In genomic region chr5:43781977-43782930, GRCm38 (mm10) we compare ENCODE assay signal across 7 mouse cellular contexts. TPM values are rescaled to one million over a fixed set of nuclear protein-coding genes. Genes with fewer than 3 reads are reported as not detected.
A peak's percentile ranks its signal among the peaks of the same experiment; 100 is the strongest.
DNase-seq lines count a peak whose midpoint lies in the region; ATAC-seq lines count a peak whose summit lies in the region.

No protein-coding gene starts in this region.

- H3K36me3 ChIP-seq in intestine, embryonic 15.5 days: no peaks in the 10 kb centered on the region
- H3K36me3 ChIP-seq in midbrain, embryonic 11.5 days (ENCODE audit: control insufficient read depth, insufficient read depth, low read length): no peaks in the 10 kb centered on the region

- H3K4me1 ChIP-seq in intestine, embryonic 15.5 days (replicated peaks): 0 out of 2 replicates have a peak, but pooled peaks cover 4% of the 10 kb centered on the region
- H3K4me1 ChIP-seq in midbrain, embryonic 11.5 days (ENCODE audit: control insufficient read depth, insufficient read depth, low read length): peaks cover 6% of the 10 kb centered on the region

- peak overlapping the region; percentile 95 for H3K4me2 ChIP-seq in intestine, embryonic 15.5 days (replicated peaks)
- peak overlapping the region; percentile 80 for H3K4me2 ChIP-seq in midbrain, embryonic 11.5 days

- WGBS in intestine, embryonic 15.5 days: 3% methylated on average over 80 of the region's 82 CpGs
- 4% methylated on average over 74 of the region's 82 CpGs for WGBS in midbrain, embryonic 11.5 days

- intact Hi-C loops in left cerebral cortex, postnatal 4 days (cut with DNase I): no loop called here

- DNase-seq in adrenal gland, adult 2 months: peak; percentile 86
- DNase-seq in embryo, embryonic 10.5 days (ENCODE audit: low spot score): peak; percentile 87
- DNase-seq in gastrocnemius, postnatal 25 days: peak; percentile 75
- DNase-seq in left cerebral cortex, postnatal 4 days: peak; percentile 84
- peak; percentile 98 for DNase-seq in midbrain, embryonic 11.5 days (ENCODE audit: low spot score, missing footprints)
- DNase-seq in skeletal muscle tissue, adult 2 months (ENCODE audit: low read depth, low spot score): peak; percentile 38

- peak overlapping the region; percentile 92 for H3K4me3 ChIP-seq in intestine, embryonic 15.5 days (replicated peaks)
- H3K4me3 ChIP-seq in midbrain, embryonic 11.5 days (ENCODE audit: low read depth, low read length): peak overlapping the region; percentile 82

- ATAC-seq in intestine, embryonic 15.5 days: peak; percentile 91
- peak; percentile 95 for ATAC-seq in midbrain, embryonic 11.5 days (ENCODE audit: low FRiP score)

- no peaks in the 10 kb centered on the region for H3K27me3 ChIP-seq in intestine, embryonic 15.5 days (replicated peaks)
- H3K27me3 ChIP-seq in midbrain, embryonic 11.5 days (ENCODE audit: control insufficient read depth, insufficient read depth, low read length): no peaks in the 10 kb centered on the region

- H3K9ac ChIP-seq in intestine, embryonic 15.5 days: peak overlapping the region; percentile 97
- peak overlapping the region; percentile 96 for H3K9ac ChIP-seq in midbrain, embryonic 11.5 days (ENCODE audit: low read length)

- no peaks in the 10 kb centered on the region for H3K9me3 ChIP-seq in intestine, embryonic 15.5 days
- H3K9me3 ChIP-seq in midbrain, embryonic 11.5 days (ENCODE audit: control insufficient read depth, low read length): no peaks in the 10 kb centered on the region

- peak overlapping the region; percentile 98 for H3K27ac ChIP-seq in intestine, embryonic 15.5 days
- peak overlapping the region; percentile 89 for H3K27ac ChIP-seq in midbrain, embryonic 11.5 days (ENCODE audit: low read depth, low read length)

RNA-seq across cellular contexts. Expression of gene Bst1, which starts 36.4 kb away (rescaled TPM):
- total RNA-seq in adrenal gland, adult 2 months (2021): 1 to 10 TPM; 2.1 to 3.1 TPM
- polyA plus RNA-seq in adrenal gland, adult 2 months (2012; rRNA removed): 0.38 and 0.54 TPM in 2 replicates
- total RNA-seq in gastrocnemius, postnatal 25 days (2021): under 1 TPM in 1 of 2 experiments, not detected in 1; 0.21 TPM
- 0.88 and 0.97 TPM in 2 replicates for polyA plus RNA-seq in intestine, embryonic 15.5 days (2015; fragmentation: Nextera tagmentation; extraction: Ambion mirVana)
- not detected for total RNA-seq in left cerebral cortex, postnatal 4 days (2021)
- polyA plus RNA-seq in midbrain, embryonic 11.5 days (2014; fragmentation: Nextera tagmentation; extraction: Ambion mirVana): 0.12 TPM in 1 of 2 replicates, not detected in the other

RNA-seq across cellular contexts. Expression of gene Fbxl5, which starts 39.2 kb away (rescaled TPM):
- 10 to 100 TPM; 59.4 to 70.5 TPM for total RNA-seq in adrenal gland, adult 2 months (2021)
- polyA plus RNA-seq in adrenal gland, adult 2 months (2012; rRNA removed): 12.6 and 17.6 TPM in 2 replicates
- total RNA-seq in gastrocnemius, postnatal 25 days (2021): 10 to 100 TPM; 26.6 to 27.4 TPM
- 56.5 and 60.8 TPM in 2 replicates for polyA plus RNA-seq in intestine, embryonic 15.5 days (2015; fragmentation: Nextera tagmentation; extraction: Ambion mirVana)
- total RNA-seq in left cerebral cortex, postnatal 4 days (2021): 10 to 100 TPM; 82.4 to 85.1 TPM
- 73.1 and 79.5 TPM in 2 replicates for polyA plus RNA-seq in midbrain, embryonic 11.5 days (2014; fragmentation: Nextera tagmentation; extraction: Ambion mirVana)

Comparison
In these comparisons a context has a peak if more than half of its experiments do, and no peak if none do; other contexts are left out.
1. Peak in every context shown above with its lines: DNase-seq, ATAC-seq, H3K4me3 ChIP-seq and H3K27ac ChIP-seq.
2. DNase-seq: peak in every context shown above with its lines; median percentile 98 in midbrain, embryonic 11.5 days; 87 in embryo, embryonic 10.5 days; 86 in adrenal gland, adult 2 months; 84 in left cerebral cortex, postnatal 4 days; 75 in gastrocnemius, postnatal 25 days; 38 in skeletal muscle tissue, adult 2 months.